Mouse (Mus musculus): ENCODE results near the gene Ern2. TPM values are rescaled to one million over a fixed set of nuclear protein-coding genes. Genes with fewer than 3 reads are reported as not detected.

Ern2 gene
- not detected in 2 replicates for total RNA-seq (2012; rRNA removed)
- total RNA-seq (2014; rRNA removed), result not detected in 2 replicates
- not detected in 2 replicates for polyA plus RNA-seq (2012; ENCODE audit: insufficient read length, low read depth)

GRCm38 (mm10) chr7:122186043-122186442 lies at the start of gene Ern2:
Gene Ern2, minus strand, starts transcription at chr7:122186207.
- Histone ChIP-seq H3K9ac (ENCODE audit: insufficient read depth, low read depth) (no peak within 1 kb of the TSS), H3K9me3 (replicated peaks; ENCODE audit: low read length) (no peaks in the 10 kb centered on the region), H3K27me3 (replicated peaks) (peaks cover 15% of the 10 kb centered on the region), H3K4me1 (ENCODE audit: control insufficient read depth in 1 of 2, insufficient read depth in 2 of 2) (no peaks in the 10 kb centered on the region), H3K36me3 (replicated peaks in 1 of 2; ENCODE audit: control insufficient read depth in 1 of 2, insufficient read depth in 1 of 2, low read length in 1 of 2) (no peaks in the 10 kb centered on the region), H3K4me3 (replicated peaks in 1 of 3; ENCODE audit: low read depth in 2 of 3, low read length in 2 of 3, poor library complexity in 1 of 3) (no peak within 1 kb of the TSS), H3K27ac (ENCODE audit: insufficient read depth, low read depth) (no peak within 1 kb of the TSS), H3K4me2 (ENCODE audit: insufficient read depth, low read depth, poor library complexity, severe bottlenecking) (peak within 1 kb of the TSS; percentile 51; the same call in 1 of the 2 replicates), H3K79me2 (replicated peaks; ENCODE audit: control insufficient read depth, extremely low read depth, insufficient read depth, poor library complexity, severe bottlenecking) (no peaks in the 10 kb centered on the region)
- dilution Hi-C loops (cut with MboI; ENCODE audit: extremely low pct_ligation_motif_present, extremely low pct_unique_long_range_greater_than_20kb, low sequenced_read_pairs) (no loop called here), in situ Hi-C loops (cut with MboI; ENCODE audit: low pct_ligation_motif_present, low pct_unique_long_range_greater_than_20kb, low sequenced_read_pairs) (loop anchor here (25.0 kb wide), 1 partner anchor 726 kb away; no protein-coding TSS in a partner anchor)
- no peak for DNase-seq (ENCODE audit: extremely low read depth)
- TF ChIP-seq RCOR1 (conservative IDR thresholded peaks at IDR 0.05; ENCODE audit: low read depth, low read length), result no peak
- no peak for TF ChIP-seq ZKSCAN1 (IDR thresholded peaks at IDR 0.05; ENCODE audit: borderline replicate concordance, low read depth, low read length)
- no peak for TF ChIP-seq MAFK (IDR thresholded peaks at IDR 0.05; ENCODE audit: insufficient replicate concordance, low read length)
- TF ChIP-seq NELFE (IDR thresholded peaks at IDR 0.05; ENCODE audit: low read depth, low read length), result no peak
- no peak for TF ChIP-seq USF2 (conservative IDR thresholded peaks at IDR 0.05; ENCODE audit: low read depth, low read length)
- no peak for TF ChIP-seq RAD21 (IDR thresholded peaks at IDR 0.05; ENCODE audit: low read depth, low read length)
- no peak for TF ChIP-seq USF1 (IDR thresholded peaks at IDR 0.05; ENCODE audit: low read depth, low read length)
- TF ChIP-seq JUND (conservative IDR thresholded peaks at IDR 0.05; ENCODE audit: low read depth, low read length), result no peak
- TF ChIP-seq MEF2A (IDR thresholded peaks at IDR 0.05; ENCODE audit: borderline replicate concordance, low read depth, low read length), result no peak
- no peak for TF ChIP-seq E2F4 (IDR thresholded peaks at IDR 0.05; ENCODE audit: insufficient replicate concordance, low read depth, low read length)
- no peak for TF ChIP-seq POLR2A (IDR thresholded peaks at IDR 0.05; ENCODE audit: low read depth, low read length)
- TF ChIP-seq ZMIZ1 (IDR thresholded peaks at IDR 0.05; ENCODE audit: low read depth, low read length), result no peak
- no peak for TF ChIP-seq TBP (conservative IDR thresholded peaks at IDR 0.05; ENCODE audit: low read depth, low read length)
- TF ChIP-seq ELF1 (IDR thresholded peaks at IDR 0.05; ENCODE audit: low read depth, low read length), result no peak

GRCm38 (mm10) chr7:122230866-122231265 lies 44.9 kb upstream of the Ern2 start:
- Histone ChIP-seq H3K36me3 (replicated peaks in 1 of 2; ENCODE audit: control insufficient read depth in 1 of 2, insufficient read depth in 1 of 2, low read length in 1 of 2) (no peaks in the 10 kb centered on the region), H3K27ac (ENCODE audit: insufficient read depth, low read depth) (no peak overlapping the region), H3K27me3 (replicated peaks) (no peaks in the 10 kb centered on the region), H3K4me1 (ENCODE audit: control insufficient read depth in 1 of 2, insufficient read depth in 2 of 2) (no peaks in the 10 kb centered on the region), H3K79me2 (replicated peaks; ENCODE audit: control insufficient read depth, extremely low read depth, insufficient read depth, poor library complexity, severe bottlenecking) (no peaks in the 10 kb centered on the region), H3K4me3 (replicated peaks in 1 of 3; ENCODE audit: low read depth in 2 of 3, low read length in 2 of 3, poor library complexity in 1 of 3) (no peak overlapping the region), H3K9me3 (replicated peaks; ENCODE audit: low read length) (peaks cover 7% of the 10 kb centered on the region), H3K9ac (ENCODE audit: insufficient read depth, low read depth) (no peak overlapping the region), H3K4me2 (ENCODE audit: insufficient read depth, low read depth, poor library complexity, severe bottlenecking) (no peak overlapping the region)
- in situ Hi-C loops (cut with MboI; ENCODE audit: low pct_ligation_motif_present, low pct_unique_long_range_greater_than_20kb, low sequenced_read_pairs), result no loop called here
- DNase-seq (ENCODE audit: extremely low read depth), result no peak
- TF ChIP-seq E2F4 (IDR thresholded peaks at IDR 0.05; ENCODE audit: insufficient replicate concordance, low read depth, low read length) (no peak), NELFE (IDR thresholded peaks at IDR 0.05; ENCODE audit: low read depth, low read length) (no peak), USF1 (IDR thresholded peaks at IDR 0.05; ENCODE audit: low read depth, low read length) (no peak), GABPA (IDR thresholded peaks at IDR 0.05; ENCODE audit: insufficient replicate concordance, low read depth, low read length) (no peak), IRF4 (IDR thresholded peaks at IDR 0.05; ENCODE audit: low read depth, low read length) (no peak)
- dilution Hi-C loops (cut with MboI; ENCODE audit: extremely low pct_ligation_motif_present, extremely low pct_unique_long_range_greater_than_20kb, low sequenced_read_pairs), result no loop called here

Measured in CH12.LX (cell line).